Mouse (Mus musculus): ENCODE measurements around the gene Hsd17b12. TPM values are rescaled to one million over a fixed set of nuclear protein-coding genes. Genes with fewer than 3 reads are reported as not detected.

Hsd17b12 gene
- polyA plus RNA-seq (2012), result 27.0 and 38.5 TPM in 2 replicates

DNA sequence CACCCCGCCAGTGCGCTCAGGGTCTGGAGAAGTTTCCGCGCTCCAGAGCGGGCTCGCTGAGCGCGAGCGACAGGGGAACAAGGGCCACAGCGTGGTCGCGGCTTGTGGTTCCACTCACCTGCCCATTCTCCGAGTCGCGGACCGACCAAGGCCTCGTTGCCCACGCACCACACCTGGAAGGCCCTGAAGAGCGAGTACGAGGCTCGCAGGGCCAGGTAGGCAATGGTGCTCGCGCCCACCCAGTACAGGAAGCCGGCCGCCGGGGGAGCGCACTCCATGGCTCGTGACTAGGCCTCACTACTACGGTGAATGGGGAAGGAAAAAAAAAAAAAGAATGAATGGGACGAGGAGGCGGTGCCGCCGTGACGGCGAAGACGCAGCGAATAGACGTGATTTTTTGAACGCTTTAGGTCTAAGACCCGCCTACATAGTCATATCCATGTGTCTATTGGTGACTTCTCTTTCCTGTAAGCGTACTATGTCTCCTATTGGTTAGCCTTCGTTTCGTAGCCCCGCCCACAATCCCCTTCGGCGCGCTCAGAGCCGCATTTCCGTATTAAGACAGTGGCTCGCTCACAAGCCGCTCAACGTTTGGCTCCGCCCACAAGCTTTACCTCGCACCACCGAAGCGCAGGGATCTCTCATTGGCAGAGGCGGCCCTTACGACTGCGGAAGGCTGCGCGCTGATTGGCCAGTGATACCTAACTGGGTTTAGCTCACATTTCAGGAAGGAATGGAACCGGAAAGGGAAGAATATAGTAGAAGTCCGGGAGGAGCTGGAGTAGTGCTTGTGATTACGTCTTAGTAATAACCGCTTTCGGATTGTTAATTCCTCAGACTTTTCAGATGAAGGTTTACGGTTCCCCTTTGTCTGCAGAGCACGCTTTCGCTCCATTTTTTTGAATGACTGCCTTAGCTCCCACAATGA, at the start of gene Hsd17b12:
Gene Hsd17b12 (minus strand): TSS at position 373 of the 928 bp plus-strand sequence.
- TF ChIP-seq GATA1 (IDR thresholded peaks at IDR 0.05; ENCODE audit: low read length), result no peak

DNA sequence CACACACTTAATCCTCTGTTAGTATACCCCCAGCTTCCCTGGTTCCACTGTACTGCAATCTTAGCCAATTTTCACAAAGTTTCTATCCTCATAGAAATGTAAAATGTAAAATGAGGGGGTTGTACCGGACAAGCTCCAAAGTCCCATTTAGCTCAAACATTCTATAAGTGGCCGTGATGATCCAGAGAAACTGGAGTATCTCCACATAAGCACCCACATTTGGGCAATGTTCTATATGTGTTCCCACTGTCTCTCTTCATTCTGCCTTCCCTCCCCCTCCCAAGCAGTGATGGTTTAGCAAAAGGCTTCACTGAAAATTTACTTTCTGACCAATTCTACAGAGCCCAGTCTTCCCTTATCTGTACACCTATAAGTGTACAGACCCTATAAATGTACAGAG, 27.1 kb upstream of the Hsd17b12 start:
- no peak for TF ChIP-seq GATA1 (IDR thresholded peaks at IDR 0.05; ENCODE audit: low read length)

DNA sequence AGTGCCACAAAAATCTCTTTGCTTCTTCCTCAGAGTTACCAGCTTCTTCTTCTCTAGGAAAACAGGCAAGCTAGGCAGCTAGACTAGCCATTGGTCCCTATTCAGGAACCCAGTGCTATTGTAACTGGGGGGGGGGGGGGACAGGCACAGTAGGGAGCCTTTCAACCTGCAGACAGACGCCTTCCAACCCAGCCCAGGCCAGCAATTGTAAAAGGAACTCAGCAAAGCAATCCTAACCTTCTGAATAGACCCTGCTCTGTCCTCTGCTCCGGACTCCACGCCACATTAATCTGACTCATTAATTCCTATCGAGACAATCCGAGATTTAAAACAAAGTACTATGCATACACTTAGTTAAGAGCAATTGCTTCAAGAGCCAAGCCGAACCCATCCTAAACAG, 26.4 kb upstream of the Hsd17b12 start:
- TF ChIP-seq GATA1 (IDR thresholded peaks at IDR 0.05; ENCODE audit: low read length), result no peak

DNA sequence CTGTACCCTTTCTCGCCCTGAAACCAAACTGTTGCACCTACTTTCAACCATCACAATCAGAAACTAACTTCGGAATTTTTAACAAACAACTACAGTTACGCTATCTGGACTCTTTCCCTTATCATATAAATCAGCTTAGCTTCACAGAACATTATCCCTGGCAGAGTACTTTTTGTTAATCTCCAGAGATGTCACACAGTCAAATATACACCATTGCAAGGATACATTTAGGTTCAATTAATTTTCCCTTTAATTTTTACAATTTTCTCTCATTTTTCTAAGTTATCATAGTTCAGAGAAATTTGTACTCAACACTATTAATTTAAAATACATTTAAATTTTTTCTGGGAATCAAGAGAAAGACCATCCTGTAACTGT, 21.3 kb upstream of the Hsd17b12 start:
- no peak for TF ChIP-seq GATA1 (IDR thresholded peaks at IDR 0.05; ENCODE audit: low read length)

DNA sequence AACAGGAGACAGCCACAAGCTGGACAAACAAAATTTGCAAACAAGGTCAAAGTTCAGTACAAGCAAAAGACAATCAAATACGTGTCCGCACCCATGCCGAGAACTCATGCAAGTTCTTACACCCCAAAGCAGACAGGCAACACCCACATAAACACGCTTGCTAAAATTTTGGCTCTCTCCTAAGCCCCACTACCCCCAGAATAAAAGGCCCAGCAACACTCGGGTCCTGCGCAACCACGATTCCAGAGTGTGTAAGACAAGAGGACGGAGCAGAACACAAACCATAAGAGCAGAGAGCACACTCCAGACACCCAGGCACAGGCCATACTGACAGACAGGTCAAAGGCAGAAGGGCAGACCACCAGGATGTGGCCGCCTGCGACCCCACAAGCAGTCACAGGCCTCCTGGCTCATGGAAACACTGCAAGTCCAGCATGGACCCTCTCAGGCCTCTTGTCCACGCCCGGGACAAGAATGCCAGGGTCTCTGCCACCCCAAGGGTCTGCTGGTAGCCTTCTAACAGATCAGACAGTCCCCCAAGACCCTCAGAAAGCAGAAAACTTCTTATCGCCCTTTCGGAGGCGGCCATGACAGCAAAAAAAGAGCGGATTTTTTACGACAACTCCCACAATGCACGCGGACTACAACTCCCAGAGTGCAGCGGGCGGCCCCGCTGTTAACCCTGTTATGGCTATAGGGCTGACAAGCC, 20.7 kb upstream of the Hsd17b12 start:
- no peak for TF ChIP-seq GATA1 (IDR thresholded peaks at IDR 0.05; ENCODE audit: low read length)

DNA sequence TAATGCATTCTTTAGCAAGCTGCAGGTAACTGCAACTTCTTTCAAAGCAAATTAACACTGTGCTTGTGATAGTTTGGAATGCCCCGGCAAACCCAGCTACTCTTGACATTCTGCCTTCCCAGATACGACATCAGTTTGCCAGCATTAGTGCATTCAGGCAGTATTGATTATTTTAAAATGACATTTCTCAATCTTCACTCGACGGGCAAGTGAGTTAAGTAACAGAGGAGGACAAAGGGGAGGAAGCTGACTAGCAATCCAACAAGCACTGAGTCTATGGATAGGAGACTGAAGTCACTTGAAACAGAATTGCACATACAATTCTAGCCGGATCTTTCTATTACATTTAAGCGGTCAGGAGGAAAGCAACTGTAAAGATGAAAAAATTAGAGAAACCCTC, 19.5 kb upstream of the Hsd17b12 start:
- TF ChIP-seq GATA1 (IDR thresholded peaks at IDR 0.05; ENCODE audit: low read length), result no peak

DNA sequence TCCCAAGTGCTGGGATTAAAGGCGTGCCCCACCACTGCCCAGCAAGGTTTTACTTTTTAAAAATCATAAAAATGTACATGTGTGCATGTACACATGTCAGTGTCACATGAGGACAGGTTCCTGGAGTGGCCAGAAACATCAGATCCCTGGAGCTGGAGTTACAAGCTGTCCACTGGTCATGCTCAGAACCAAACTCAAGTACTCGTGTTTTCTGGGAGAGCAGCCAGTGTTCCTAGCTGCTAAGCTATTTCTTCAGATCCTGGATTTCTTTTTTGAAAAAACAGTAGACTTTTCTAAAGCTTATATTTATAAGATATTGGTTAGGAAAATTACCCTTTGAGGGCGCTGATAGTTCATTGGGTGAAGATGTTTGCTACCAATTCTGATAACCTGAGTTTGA, 18.6 kb upstream of the Hsd17b12 start:
- TF ChIP-seq GATA1 (IDR thresholded peaks at IDR 0.05; ENCODE audit: low read length), result no peak

DNA sequence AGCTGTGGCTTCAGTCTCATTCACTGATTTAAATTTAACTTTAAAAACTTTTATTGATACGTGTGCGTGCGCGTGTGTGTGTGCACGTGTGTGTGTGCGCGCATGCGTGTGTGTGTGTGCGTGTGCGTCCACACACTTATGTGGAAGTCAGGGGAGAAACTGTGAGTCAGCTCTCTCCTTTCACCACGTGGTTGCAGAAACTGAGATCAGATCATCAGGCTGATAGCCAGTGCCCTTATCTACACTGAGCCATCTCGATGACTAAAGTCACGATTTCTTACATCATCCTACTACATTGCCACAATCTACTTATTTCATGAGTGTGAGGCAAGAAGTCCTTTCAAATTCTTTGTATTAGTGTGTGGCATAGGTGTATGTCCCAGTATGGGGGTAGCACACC, 15.8 kb upstream of the Hsd17b12 start:
- TF ChIP-seq GATA1 (IDR thresholded peaks at IDR 0.05; ENCODE audit: low read length), result no peak

DNA sequence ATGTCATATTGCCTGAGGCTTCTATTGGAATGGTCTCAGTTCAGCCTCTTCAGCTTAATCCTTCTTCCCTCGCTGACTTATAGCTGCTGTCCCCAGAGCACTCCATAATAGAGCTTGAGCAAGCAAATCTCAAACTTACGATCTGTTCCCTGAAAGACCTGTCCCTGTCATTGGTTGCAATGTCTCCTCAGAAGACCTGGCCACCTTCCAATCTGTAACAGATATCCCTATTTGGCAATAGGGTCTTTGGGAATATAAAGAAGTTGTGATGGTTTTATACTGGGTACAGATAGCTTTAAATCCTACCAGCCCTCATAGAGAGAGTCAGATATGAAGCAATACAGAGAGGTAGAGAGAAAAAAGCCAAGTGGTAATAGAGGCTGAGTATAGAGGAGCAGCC, 5.4 kb upstream of the Hsd17b12 start:
- no peak for TF ChIP-seq GATA1 (IDR thresholded peaks at IDR 0.05; ENCODE audit: low read length)

DNA sequence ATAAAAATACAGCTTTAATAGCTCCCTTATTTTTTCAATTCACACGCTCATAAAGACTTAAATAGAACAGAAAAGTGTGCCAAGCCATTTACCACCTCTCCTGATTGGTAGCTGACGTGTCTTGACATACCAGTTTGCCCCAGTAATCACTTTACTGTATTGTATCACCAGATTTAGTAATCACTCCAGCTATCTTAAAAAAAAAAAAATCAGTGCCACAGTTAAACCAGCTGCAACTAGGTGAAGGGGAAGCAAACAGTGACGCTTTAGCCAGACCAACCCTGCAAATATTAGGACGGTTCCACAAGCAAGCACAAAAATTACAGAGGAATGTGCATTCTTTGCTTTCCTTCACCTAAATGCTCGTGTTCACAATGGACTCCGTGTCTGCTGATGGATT, 4.4 kb upstream of the Hsd17b12 start:
- TF ChIP-seq GATA1 (IDR thresholded peaks at IDR 0.05; ENCODE audit: low read length), result no peak

DNA sequence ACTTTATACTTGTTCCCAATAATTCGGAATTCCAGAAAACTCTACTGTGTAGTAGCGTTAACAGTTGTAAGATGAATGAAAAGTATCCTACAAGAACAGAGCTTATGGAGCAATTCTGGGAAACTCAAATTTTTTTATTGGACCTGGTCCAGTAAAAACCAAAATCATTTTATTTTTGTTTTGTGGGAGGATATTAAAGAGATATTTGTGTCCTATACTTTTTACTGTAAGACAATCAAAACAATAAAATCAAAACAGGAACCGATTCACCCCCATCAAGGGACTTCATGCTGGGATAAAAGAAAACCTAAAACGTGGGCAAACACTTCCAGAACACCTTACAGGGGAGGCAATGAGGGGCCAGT, 738 bp upstream of the Hsd17b12 start:
- TF ChIP-seq GATA1 (IDR thresholded peaks at IDR 0.05; ENCODE audit: low read length), result no peak

DNA sequence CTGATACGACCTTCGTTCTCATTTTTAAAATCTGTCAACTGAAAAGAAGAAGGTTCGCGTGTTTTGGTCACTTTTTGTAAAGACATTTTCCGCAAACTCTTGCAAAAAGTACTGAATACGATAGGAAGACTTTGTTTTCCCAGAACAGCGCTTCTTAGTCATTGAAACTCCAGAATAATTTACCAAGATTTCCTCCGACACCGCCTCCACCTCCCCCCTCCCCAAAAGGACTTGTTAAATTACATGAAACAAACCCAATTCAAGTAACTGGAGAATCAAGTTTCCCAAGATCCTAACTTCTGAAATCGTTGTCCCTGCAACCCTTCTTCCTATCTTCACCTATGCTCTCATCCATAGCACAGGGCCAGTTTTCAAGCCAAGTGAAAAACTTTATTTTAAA, 713 bp downstream of the Hsd17b12 start:
- TF ChIP-seq GATA1 (IDR thresholded peaks at IDR 0.05; ENCODE audit: low read length), result no peak

DNA sequence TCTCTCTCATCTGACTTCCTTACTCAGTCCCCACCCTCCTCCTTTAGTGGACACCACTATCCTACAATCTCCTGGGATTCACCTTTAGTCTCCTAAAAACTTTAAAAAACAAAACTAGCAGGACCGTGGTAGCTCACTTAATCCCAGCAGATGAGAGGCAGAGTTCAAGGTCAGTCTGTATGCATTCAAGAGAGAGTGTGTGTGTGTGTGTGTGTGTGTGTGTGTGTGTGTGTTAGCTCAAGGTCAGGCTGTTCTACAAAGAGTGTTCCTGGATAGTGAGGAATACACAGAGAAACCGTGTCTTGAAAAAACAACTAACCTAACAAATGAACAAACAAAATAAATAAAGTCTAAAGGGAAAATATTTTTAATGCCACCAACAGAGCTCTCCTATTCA, 12.6 kb downstream of the Hsd17b12 start:
- TF ChIP-seq GATA1 (IDR thresholded peaks at IDR 0.05; ENCODE audit: low read length), result no peak

DNA sequence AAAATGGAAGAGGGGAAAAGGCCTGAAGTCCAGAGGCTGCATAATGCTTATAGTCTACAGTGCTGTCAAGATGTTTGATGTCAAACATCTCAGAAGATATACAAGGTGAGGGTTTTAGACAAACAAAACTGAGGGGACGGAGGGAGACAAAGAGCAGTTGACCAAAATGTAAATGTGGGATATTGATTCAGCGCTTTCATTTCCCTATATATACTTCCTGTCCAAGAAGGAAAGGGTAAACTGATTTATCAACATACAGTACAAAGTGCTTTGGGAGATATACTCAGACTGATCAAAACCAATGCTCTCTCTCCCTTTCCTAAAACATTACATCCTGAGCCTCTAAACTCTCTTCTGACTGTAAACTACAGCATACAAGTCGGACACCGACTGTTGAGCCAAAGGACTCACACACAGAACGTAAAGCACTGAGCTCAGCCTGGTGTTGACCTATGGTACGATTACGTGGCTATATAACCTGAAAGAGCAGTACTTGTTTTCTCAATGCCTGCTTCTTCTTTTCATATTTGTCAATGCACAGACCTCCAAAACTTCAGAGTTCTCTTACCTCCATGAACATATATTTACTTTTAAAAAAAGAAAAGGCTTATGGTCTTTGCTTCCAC, 13.1 kb downstream of the Hsd17b12 start:
- TF ChIP-seq GATA1 (IDR thresholded peaks at IDR 0.05; ENCODE audit: low read length), result no peak

DNA sequence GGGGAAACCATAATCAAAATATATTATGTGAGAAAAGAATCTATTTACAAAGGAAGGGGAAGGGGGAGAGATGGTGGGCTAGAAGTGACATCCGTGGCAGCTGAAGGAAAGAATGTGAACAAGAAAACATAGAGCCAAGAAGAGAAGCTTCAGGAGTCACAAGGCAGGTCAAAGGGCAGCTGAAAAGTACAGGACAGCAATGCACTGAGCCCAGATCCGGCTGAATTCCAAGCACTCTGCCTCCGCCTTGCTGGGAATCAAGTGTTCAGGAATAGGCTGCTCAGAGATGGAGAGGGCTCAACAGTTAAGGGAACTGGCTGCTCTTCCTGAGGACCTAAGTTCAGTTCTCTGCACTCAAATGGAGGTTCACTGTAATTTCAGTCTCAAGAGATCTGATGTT, 16.5 kb downstream of the Hsd17b12 start:
- TF ChIP-seq GATA1 (IDR thresholded peaks at IDR 0.05; ENCODE audit: low read length), result no peak

Measured in G1E-ER4 (cell line).